Mouse (Mus musculus): ENCODE results near the gene 1700015F17Rik. TPM values are rescaled to one million over a fixed set of nuclear protein-coding genes. Genes with fewer than 3 reads are reported as not detected.

Gene 1700015F17Rik
- total RNA-seq, 2 experiments from 2014 or later = not detected

DNA sequence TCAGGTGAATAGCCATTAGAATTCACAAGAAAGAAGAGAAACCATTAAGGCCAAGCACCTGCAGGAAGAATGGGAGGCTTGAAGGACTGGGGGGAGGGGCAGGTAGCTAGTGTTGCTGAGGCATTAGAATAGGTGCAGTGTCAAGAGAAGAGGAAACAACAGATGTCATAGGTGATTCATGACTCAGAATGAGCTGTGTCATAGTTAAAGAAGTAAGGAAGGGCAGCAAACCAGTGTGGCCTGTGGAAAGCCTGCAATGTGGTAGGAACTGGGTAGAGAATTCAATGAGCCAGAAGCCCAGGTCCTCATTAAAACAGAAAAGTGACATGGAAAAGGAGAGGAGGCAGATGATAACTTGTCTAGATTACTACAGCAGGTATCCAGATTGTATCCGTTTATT is 13.7 kb downstream of the 1700015F17Rik start:
- no peak for ATAC-seq (replicated peaks; ENCODE audit: low FRiP score, low TSS enrichment, poor library complexity, severe bottlenecking)

DNA sequence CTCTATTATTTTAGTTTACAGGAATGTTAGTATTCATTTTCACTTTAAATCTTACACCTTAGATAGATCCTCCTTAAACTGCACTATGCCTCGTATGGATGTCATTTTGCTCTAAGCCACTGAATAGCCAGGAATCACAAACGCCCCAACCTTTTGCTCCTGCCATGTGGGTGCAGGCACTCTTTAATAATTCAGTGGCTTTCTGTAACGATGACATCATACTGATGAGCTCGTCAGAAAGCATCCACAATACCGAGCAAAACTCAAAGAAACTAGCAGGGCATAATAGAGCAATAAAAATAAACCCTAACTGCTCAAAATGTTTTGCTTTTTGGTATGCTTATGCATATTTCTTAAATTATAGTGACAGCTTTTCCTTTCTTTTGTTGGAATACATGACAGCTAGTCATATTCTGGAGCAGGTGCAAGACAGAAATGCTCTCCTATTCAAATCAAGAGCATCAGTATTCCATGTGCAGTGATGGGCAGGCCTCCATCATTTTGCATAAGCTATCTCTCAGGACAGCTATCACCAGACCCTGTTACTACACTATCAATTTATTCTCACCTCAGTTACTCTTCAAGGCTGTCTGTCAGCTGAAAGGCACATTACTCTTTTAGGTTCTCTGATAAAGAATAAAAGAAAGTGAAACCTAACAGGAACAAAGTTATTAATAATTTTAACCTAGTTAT is 47.1 kb downstream of the 1700015F17Rik start:
- ATAC-seq (replicated peaks; ENCODE audit: low FRiP score, low TSS enrichment, poor library complexity, severe bottlenecking) = no peak

DNA sequence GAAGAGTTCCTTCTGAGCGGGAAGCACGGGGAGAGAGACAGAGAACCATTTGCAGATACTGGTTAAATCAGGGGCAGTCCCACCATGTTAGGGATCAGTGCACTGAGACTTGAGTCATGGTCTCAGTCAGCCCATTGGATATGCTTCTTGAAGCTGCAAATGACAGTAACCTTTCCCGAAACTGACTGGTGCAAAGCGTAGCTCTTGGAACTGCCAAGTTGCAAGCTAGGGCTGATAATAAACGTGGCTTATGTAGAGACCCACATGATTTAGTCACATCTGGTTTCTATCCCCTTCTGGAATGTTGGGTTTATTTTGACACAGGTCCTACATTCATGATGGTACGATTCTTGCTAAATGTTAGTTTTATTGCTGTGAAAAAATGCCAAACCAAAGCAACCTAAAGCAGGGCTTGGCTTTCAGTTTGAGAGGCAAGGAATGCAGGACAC is 55.2 kb downstream of the 1700015F17Rik start:
- no peak for ATAC-seq (replicated peaks; ENCODE audit: low FRiP score, low TSS enrichment, poor library complexity, severe bottlenecking)

DNA sequence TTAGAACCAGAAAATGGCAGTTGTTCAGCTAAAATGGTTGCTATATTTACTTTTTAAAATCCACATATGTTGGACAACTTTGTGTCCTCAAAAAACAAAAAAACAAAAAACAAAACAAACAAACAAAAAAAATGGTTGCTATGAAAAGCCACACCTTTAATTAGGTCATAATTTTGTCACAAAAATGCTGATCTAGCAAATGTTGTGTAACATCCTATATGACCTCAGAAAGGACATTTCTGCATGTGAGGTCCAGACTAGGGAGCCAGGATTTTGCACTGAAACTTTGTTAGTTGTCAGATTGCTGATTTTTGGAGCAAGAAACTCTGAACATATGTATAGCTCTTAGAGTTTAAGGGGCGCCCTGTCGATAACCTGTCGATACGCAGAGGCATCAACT is 55.9 kb downstream of the 1700015F17Rik start:
- ATAC-seq (replicated peaks; ENCODE audit: low FRiP score, low TSS enrichment, poor library complexity, severe bottlenecking) = no peak

DNA sequence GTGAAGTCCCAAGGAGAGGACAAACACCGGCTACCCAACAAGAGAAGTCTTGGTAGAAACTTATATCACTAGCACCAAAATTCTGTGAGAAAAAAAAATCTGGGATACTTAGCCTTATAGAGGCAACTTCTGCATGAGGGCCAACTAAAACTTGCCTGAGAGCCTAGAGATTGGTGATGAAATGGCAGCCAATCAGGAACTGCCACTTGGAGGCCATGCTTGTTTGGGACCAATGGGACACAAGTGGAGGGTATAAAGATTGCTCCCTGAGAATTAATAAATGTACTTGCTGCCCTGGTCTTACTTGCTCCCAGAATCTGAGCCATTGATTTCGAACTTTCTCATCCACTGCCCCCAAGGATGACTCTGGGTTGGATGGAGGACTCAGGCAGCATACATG is 57.5 kb downstream of the 1700015F17Rik start:
- ATAC-seq (replicated peaks; ENCODE audit: low FRiP score, low TSS enrichment, poor library complexity, severe bottlenecking) = no peak

DNA sequence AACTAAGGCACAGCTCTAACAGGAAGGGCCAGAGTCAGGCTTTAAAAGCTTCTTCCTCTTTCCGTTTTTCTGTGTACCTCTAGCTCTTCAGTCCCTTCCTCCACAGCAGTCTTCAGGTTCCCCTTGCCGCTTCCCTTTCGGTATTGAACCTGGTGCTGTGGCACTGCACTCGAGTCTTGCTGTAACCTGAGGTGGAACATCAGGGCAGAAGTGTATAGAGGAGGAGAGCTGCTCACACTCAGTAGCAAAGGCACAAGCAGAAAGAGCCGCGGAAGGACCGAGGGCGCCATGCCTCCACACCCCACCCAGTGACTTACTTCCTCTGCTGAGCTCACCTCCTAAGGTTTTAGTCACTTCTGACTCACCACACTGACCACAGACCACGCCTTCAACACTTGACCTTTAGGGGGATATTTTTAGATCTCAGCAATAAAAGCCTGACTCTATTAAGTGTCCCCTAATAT is 58.9 kb downstream of the 1700015F17Rik start, which contains the start of gene Cdk14:
Cdk14 (minus strand) TSS at position 321 of the 464 bp plus-strand sequence.
- ATAC-seq (replicated peaks; ENCODE audit: low FRiP score, low TSS enrichment, poor library complexity, severe bottlenecking) = peak; percentile 67

DNA sequence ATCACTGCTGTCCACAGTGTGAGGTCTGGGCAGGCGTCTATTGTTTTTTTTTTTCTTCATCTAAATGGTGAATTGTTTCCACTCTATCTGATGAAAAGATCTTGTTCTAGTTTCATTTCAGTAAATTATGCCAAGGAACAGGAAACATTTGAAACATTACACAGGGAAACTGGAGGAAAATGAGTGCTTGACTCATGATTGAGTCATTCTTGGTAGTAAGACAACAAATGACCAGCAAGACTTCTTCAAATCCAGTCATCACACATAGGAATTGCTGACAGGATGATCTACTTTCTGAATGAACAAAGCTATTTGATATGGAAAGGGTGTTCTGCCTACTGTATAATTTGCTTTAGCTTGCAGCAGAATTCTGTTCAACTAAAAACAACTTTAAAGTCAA is 59.7 kb downstream of the 1700015F17Rik start:
- no peak for ATAC-seq (replicated peaks; ENCODE audit: low FRiP score, low TSS enrichment, poor library complexity, severe bottlenecking)

DNA sequence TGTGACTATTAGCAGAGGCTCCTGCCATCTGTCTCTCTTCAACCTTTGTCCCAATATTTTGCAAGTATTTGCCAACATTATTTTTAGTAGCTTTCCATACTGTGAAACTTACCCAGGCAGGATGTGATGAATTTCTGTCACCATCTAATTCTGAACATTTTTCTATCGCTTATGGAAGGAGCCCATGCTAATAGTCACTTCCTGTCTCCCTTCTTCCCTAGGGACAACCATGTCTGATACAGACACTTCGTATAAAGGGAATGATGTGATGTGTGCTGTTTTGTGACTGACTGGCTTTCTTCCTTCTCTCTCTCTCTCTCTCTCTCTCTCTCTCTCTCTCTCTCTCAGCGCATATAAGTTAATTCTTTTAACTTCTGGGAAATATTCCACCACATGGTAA is 64.1 kb downstream of the 1700015F17Rik start:
- no peak for ATAC-seq (replicated peaks; ENCODE audit: low FRiP score, low TSS enrichment, poor library complexity, severe bottlenecking)

DNA sequence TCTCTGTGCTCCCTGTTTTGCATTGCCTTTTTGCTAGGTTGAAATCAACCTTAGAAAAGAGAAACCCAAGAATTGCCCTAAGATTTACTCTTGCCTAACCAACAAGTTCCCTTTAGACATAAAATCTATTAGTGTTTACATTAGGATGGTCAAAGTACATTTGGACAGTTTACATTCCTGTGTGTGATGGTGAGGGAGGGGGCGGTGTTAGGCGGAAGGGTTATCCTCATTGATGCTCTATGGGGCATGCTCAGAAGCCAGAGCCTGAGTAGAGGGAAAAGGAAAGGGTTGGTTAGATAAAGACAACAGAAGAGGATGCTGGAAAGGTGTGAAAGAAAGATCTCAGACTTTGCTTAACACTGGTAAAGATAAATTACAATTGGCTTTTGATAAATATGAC is 67.1 kb downstream of the 1700015F17Rik start:
- no peak for ATAC-seq (replicated peaks; ENCODE audit: low FRiP score, low TSS enrichment, poor library complexity, severe bottlenecking)

DNA sequence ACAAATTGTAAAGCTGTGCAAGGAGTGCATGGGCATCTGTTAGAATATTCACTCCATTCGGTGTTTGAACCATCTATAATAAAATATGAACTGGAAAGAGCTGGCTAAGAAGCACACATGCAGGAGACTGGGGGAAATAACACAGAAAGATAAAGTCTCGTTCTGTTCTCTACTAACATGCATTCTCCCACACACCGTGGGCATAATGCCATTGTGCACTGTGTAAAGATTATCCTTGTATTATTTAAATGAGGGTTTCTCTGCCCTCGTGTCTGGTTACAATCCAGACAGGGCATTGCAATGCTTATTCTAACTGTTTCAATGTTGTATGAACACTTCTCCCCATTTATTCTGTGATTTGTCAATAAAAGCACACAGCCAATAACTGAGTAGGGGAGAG is 77.0 kb downstream of the 1700015F17Rik start:
- no peak for ATAC-seq (replicated peaks; ENCODE audit: low FRiP score, low TSS enrichment, poor library complexity, severe bottlenecking)

DNA sequence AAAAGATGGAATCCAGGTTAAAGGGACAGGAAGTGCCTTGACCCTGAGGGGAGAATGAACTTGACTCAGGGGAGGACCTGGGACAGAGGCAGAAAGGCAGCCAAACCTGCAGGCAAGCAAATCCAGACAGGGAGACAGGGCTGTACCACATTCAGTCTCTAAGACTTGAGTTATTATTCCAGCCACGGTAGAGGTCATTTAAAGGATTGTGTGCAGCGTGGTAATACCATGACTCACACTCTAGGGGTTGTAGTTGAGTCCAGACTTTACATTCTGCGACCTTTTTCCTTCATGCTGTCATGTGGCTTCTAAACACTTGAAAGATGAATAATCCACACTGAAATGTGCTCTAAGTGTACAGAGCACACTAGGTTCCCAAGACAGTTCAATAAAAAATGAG is 86.2 kb downstream of the 1700015F17Rik start:
- no peak for ATAC-seq (replicated peaks; ENCODE audit: low FRiP score, low TSS enrichment, poor library complexity, severe bottlenecking)

Other genes starting within 250 kb of the 1700015F17Rik start
- 0.11 TPM in 1 of 2 replicates, not detected in the other for gene Cdk14, start 58.8 kb downstream of the 1700015F17Rik start, total RNA-seq (2014; fragmentation: Nextera tagmentation)
- 0.23 and 0.57 TPM in 2 replicates for gene Cdk14, start 58.8 kb downstream of the 1700015F17Rik start, total RNA-seq (2017)
- gene Cldn12, start 35.8 kb upstream of the 1700015F17Rik start, total RNA-seq (2014; fragmentation: Nextera tagmentation) = 0.52 and 2.0 TPM in 2 replicates
- gene Cldn12, start 35.8 kb upstream of the 1700015F17Rik start, total RNA-seq (2017) = 1.6 and 3.4 TPM in 2 replicates
- 23.4 and 29.9 TPM in 2 replicates for gene Gtpbp10, start 80.4 kb upstream of the 1700015F17Rik start, total RNA-seq (2014; fragmentation: Nextera tagmentation)
- gene Gtpbp10, start 80.4 kb upstream of the 1700015F17Rik start, total RNA-seq (2017) = 28.9 and 49.6 TPM in 2 replicates
- gene Gm8773, start 94.7 kb upstream of the 1700015F17Rik start, total RNA-seq (2014; fragmentation: Nextera tagmentation) = not detected in 2 replicates
- not detected in 2 replicates for gene Gm8773, start 94.7 kb upstream of the 1700015F17Rik start, total RNA-seq (2017)
- not detected in 2 replicates for gene Cfap69, start 185.1 kb upstream of the 1700015F17Rik start, total RNA-seq (2014; fragmentation: Nextera tagmentation)
- not detected in 2 replicates for gene Cfap69, start 185.1 kb upstream of the 1700015F17Rik start, total RNA-seq (2017)
- gene Steap2, start 215.4 kb upstream of the 1700015F17Rik start, total RNA-seq (2014; fragmentation: Nextera tagmentation) = not detected in 2 replicates
- gene Steap2, start 215.4 kb upstream of the 1700015F17Rik start, total RNA-seq (2017) = not detected in 2 replicates